Mouse (Mus musculus): ENCODE results near the gene Aqp2. TPM values are rescaled to one million over a fixed set of nuclear protein-coding genes. Genes with fewer than 3 reads are reported as not detected.

The Aqp2 gene
- total RNA-seq, 4 experiments from 2014 or later: not detected

- no peak for DNase-seq (ENCODE audit: low spot score in 2 of 2)
Measured at GRCm38 (mm10) chr15:99618595-99618994, 39.7 kb downstream of the Aqp2 start.

GRCm38 (mm10) chr15:99619821-99620220 is 41.0 kb downstream of the Aqp2 start:
- no peak for DNase-seq (ENCODE audit: low spot score in 2 of 2)

GRCm38 (mm10) chr15:99622063-99622462 is 43.2 kb downstream of the Aqp2 start:
- DNase-seq (ENCODE audit: low spot score in 2 of 2): no peak

GRCm38 (mm10) chr15:99631618-99632017 is 52.8 kb downstream of the Aqp2 start:
- DNase-seq (ENCODE audit: low spot score in 2 of 2): no peak

Other genes starting within 250 kb of the Aqp2 start
- gene Fmnl3, start 208.6 kb upstream of the Aqp2 start, total RNA-seq (2022): 1 to 10 TPM; 3.3 to 5.4 (median 3.9) TPM
- 100 to 1,000 TPM; 194 to 210 (median 203) TPM for gene Tmbim6, start 186.2 kb upstream of the Aqp2 start, total RNA-seq (2022)
- 1 to 10 TPM; 1.5 to 2.2 (median 1.7) TPM for gene Nckap5l, start 121.3 kb upstream of the Aqp2 start, total RNA-seq (2022)
- 1 to 10 TPM; 3.6 to 6.2 (median 4.5) TPM for gene Bcdin3d, start 104.3 kb upstream of the Aqp2 start, total RNA-seq (2022)
- under 1 TPM in 3 of 4 experiments, not detected in 1; 0.13 to 0.21 (median 0.15) TPM for gene Faim2, start 50.9 kb upstream of the Aqp2 start, total RNA-seq (2022)
- gene Aqp5, start 11.7 kb downstream of the Aqp2 start, total RNA-seq (2022): not detected
- gene Aqp6, start 22.3 kb downstream of the Aqp2 start, total RNA-seq (2022): not detected
- gene Racgap1, start 72.6 kb downstream of the Aqp2 start, total RNA-seq (2022): 1 to 10 TPM in 2 of 4 experiments, under 1 TPM in 2; 0.31 to 2.4 (median 1.1) TPM
- not detected for gene Asic1, start 91.3 kb downstream of the Aqp2 start, total RNA-seq (2022)
- 1 to 10 TPM; 4.8 to 9.4 (median 7.2) TPM for gene Smarcd1, start 123.1 kb downstream of the Aqp2 start, total RNA-seq (2022)
- gene Gm17349, start 126.4 kb downstream of the Aqp2 start, total RNA-seq (2022): 1 to 10 TPM in 1 of 4 experiments, not detected in 3; 1.3 TPM
- 100 to 1,000 TPM; 446 to 550 (median 458) TPM for gene Gpd1, start 138.5 kb downstream of the Aqp2 start, total RNA-seq (2022)
- gene Cox14, start 146.6 kb downstream of the Aqp2 start, total RNA-seq (2022): 100 to 1,000 TPM; 154 to 172 (median 162) TPM
- gene Cers5, start 193.8 kb downstream of the Aqp2 start, total RNA-seq (2022): 1 to 10 TPM; 3.1 to 4.9 (median 3.5) TPM

Data from gastrocnemius, adult 8-10 months (tissue).